Mouse (Mus musculus) lung, postnatal 25 days (tissue): ENCODE results near the gene Olfr1396.

ENCODE experiments used
- DNase-seq: peaks from one replicate; pipeline ENCODE4 v3.0.0; 2022; ENCODE audit warnings: low spot score

Olfr1396 gene

DNA sequence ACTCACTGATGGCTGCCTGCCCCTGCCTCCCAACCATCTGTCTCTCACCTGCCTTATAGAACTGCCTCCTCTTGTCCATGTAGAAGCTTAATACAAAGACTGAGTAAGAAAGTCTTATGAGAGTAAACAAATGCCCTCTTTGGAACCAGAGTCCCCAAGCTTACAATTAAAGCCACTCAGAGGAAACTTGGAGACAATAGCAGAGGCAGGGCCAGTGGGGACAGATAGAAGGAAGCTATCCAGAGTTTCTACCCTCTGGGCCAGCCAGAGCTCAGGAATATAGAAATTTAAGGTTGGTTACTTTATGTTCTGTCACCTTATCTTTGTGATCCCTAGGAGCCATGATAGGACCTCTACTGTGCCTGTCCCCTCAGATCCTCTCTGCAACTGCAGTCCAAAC is at the start of gene Olfr1396:
Gene Olfr1396 (minus strand): TSS at position 101 of the 400 bp plus-strand sequence.
- no peak for DNase-seq

- DNase-seq = no peak
Observed at GRCm38 (mm10) chr11:49156821-49157814, 42.4 kb upstream of the Olfr1396 start.

DNA sequence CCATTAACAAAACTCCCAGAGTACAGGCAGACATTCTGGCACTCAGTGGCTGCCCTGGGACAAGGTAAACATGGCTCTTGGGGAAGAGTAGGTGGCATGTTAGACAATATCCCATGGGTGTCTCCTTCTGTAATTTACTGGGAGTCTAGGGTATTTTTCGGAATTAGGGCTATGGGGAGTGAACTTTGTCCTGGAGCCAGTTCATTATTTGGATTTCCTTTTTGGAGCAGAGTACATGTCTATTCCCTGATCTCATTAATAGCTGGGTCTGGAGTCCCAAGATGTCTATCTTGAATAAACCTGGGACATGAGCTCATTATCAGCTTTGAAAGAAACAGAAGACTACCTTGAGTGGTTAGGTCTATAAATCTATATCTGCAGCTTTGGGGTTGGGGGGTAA is 39.4 kb upstream of the Olfr1396 start, which contains the start of gene Olfr1394:
Gene Olfr1394 (plus strand): TSS at position 301 of the 400 bp plus-strand sequence.
- DNase-seq = no peak

DNA sequence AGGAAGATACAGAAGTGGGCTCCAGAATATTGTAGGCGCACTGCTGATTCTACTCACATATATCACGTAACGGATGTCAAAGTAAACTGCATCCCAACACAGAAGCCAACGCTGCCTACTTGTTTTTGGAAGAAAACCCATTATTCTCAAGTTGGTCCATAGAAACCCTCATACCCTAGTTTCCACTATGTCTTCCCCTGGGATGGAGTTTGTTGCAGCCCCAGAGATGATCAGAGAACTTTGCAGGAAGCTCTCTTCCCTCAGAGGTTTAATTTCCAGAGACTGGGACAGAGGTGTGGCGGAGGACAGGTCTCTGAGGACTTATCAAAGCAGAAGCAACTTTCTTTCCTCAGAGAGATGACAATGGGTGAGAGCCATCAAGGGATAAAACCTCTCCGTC is 27.3 kb upstream of the Olfr1396 start, which contains the start of gene Olfr1395:
Gene Olfr1395 (plus strand): TSS at position 301 of the 400 bp plus-strand sequence.
- DNase-seq = no peak

DNA sequence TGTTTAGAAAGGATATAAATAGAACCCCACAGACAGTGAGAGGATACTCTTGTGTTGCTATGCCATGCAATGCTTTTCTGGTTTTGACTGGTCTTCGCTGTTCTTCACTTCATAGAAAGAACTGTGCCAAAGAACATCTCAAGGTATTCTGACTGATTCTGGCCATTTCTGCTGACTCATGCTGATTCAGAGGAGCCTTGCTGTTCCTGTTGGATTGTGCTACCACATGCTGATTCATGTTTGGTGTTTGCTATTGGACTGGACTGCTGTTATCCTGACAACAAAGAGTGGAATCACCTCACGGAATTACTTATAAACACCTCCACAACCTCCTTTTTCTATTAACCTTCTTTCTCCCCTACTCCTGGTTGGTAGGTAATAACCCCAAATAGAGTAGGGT is 9.5 kb upstream of the Olfr1396 start:
- no peak for DNase-seq

- no peak for DNase-seq
Observed at GRCm38 (mm10) chr11:49119635-49120034, 5.0 kb upstream of the Olfr1396 start.

DNA sequence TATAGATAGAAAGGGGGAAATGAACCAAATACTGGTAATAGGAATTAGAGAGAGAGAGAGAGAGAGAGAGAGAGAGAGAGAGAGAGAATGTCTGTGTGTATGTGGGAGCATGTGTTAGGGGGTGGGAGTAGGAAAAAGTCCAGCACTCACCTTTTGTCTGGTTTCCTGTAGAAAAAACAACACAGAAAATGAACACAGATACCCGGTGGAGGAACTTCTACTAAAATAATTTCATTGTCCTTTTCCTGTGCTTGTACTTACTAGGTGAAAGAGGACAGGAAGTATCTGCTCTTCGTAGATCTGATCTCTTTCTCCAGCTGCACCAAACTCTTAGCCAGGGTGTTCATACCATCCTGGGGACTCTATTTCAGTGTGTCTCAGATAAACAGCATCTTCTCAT is 516 bp downstream of the Olfr1396 start:
- no peak for DNase-seq

- no peak for DNase-seq
Observed at GRCm38 (mm10) chr11:49112624-49113219, 2.0 kb downstream of the Olfr1396 start.

GRCm38 (mm10) chr11:49111000-49111399 is 3.7 kb downstream of the Olfr1396 start:
- DNase-seq = no peak

- no peak for DNase-seq
Observed at GRCm38 (mm10) chr11:49108833-49109232, 5.8 kb downstream of the Olfr1396 start.

DNA sequence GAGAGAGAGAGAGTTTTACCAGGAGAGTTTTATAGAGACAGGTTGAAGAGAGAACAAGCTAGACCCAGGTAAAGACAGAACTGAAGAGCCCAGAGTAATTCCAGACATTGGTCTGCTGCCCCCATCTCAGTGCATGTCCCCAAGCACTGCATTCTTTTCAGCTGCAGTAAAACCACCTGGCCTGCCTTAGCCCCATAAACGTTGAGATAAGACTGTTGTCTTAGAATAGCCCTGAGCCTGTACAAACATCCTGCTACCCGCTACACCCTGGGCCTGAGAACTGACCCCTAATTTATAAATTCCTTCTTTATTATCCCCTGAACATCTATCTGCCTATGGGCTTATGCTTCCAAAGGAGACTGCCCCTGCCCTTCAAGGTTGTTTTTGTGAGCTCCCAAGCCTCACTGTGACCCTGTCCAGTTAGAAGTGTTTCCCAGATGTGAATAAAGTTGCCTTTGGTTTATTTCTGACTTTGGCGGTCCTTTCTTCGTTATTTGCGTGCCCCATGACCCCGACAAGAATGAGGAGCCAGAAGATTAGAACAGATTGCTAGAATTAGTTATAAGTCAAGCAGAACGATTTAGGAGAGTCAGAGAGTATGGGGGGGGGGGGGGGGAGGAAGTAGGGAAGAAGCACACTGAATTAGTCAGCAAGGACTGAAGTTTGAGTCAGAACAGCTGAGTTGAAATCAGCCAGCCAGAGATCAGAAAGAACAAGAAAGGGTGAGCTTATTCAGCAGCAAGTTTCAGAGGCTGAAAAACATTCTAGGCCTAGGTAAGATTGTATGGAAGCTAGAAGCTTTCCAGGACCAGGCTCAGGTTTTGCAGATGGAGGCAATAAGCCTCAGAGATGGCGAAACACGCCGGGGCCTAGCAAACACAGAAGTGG is 6.8 kb downstream of the Olfr1396 start:
- DNase-seq = no peak

- no peak for DNase-seq
Observed at GRCm38 (mm10) chr11:49105752-49106151, 8.9 kb downstream of the Olfr1396 start.

DNA sequence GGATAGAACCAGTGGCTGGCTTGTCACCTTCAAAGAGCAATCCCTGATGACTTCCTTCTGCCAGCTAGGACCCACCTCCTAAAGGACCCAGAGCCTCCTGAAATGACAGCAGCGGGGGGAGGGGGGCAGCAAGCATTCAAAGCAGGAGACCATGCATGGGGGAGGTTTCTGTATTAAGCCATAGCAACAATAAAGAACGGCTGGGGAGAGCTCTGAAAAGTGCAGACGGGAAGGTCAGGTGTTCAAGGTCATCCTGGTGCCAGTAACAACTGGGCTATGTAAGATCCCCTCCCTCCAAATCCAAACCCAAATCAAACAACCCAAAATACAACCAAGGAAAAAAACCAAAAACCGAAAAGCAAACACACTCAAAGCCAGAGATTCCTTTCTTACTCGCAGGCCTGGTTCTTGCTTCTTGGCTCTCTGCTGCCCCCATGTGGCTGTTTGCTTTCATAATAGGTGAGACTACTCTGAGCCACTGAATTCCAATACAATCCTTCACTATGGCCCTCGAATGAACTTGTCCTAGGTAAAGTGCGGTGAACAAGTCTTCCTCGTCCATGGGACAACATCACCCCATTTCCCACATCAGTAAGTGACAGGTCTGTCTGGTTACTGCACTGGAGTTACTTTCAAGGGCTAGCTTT is 11.5 kb downstream of the Olfr1396 start:
- peak; percentile 87 for DNase-seq

DNA sequence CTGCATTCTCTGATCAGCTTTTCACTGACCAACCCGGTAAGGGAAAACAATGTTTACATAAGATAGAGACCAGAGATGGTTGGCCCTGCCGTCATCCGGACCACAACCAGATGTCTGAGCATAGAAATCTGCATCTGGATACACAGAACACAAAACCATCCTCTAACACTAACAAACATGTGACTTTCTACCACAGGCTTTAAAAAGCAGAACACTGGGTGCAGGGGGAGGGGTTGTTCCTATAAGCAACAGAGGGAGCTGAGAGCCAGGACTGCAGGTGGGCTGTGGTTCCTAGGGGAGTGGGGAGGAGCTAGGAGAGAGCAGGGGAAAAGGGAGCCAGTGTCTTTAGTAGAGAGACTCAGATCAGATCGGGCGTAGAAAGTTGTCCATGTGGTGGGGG is 13.2 kb downstream of the Olfr1396 start:
- no peak for DNase-seq

GRCm38 (mm10) chr11:49100409-49100808 is 14.3 kb downstream of the Olfr1396 start:
- no peak for DNase-seq

DNA sequence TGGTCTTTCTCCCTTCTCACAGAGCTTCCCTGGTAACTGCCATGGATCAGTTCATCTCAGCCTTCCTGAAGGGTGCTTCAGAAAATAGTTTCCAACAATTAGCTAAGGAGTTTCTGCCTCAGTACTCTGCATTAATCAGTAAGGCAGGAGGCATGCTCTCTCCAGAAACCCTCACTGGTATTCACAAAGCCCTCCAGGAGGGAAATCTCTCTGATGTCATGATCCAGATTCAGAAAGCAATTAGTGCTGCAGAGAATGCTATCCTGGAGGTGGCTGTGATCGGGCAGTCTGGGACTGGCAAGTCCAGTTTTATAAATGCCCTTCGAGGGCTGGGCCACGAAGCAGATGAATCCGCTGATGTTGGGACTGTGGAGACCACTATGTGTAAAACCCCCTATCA is 19.3 kb downstream of the Olfr1396 start:
- no peak for DNase-seq

DNA sequence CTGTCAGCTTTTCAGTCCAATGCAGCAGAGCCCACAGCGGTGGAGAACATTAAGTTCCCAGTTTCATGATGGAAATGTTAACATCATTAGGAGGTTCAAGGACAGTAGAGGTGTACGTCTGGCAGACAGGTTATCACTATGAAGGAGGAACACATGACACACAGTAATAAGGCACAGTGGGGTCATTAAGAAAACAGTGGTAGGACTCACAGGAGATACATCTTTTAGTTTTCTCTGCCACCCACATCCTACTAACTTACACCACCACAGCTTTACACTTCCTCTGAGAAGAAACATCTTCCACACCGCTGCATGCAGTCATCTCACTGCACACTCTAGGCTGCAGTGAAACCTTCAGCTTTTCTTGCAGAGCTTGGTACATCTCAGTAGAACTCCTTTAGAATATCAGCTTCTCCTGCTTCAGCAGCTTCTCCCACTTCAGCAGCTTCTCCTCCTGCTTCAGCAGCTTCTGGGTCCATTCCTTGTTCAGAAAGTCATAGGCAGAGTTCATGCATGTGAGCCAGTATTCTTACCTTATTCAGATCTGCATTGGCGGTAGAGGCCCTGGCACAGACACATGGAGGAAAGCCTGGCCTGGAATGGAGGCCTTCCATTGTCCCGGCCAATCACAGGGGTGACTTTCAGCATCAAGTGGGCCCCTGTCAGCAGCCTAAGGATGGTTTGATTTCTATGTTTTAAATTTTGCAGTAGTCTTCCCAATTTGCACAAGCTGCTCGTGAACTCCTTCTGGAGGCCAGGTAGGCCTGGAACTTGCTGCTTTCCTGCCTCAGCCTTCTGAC is 20.6 kb downstream of the Olfr1396 start:
- no peak for DNase-seq

DNA sequence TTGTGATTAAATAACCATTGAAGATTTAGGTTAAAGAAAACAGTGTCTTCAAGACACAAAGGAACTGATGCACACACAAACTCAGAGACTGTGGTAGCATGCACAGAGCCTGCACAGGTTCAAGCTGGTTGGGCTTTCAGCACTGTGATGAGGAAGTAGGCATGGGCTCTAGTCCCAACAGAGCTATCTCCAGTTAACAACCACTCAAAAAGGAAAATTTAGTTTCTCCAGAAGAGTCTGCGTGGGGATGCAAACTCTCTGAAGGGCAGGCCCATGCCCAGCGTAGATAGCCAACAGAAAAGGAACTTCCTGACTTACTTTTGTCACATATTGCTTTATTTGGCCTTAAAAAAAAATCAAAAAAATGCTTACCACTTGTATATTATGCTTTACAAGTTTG is 21.9 kb downstream of the Olfr1396 start:
- DNase-seq = no peak

DNA sequence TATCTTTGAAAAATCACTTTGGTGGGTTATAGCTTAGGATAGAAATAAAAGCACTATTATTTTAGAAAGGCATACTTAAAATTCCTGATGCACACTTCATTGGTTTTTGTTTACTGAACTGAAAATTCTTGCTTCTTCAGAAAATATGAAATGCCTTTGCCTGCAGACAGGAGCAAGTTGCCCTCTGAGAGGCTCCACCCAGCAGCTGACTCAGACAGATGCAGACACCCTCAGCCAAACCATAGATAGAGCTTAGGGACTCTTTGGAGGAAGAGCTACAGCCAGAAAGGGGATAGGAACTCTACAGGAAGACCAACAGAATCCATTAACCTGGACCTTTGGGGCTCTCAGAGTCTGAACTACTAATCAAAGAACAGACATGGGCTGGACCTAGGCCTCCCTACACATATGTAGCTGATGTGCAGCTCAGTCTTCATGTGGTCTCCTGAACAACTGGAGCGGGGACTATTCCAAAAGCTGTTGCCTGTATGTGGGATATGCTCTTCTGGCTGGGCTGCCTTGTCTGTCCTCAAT is 22.6 kb downstream of the Olfr1396 start:
- DNase-seq = no peak

GRCm38 (mm10) chr11:49091171-49091570 is 23.5 kb downstream of the Olfr1396 start:
- no peak for DNase-seq
